Comparison of ENCODE assay signal across 24 mouse cellular contexts in genomic region chr4:45786674-45787073, GRCm38 (mm10). TPM values are rescaled to one million over a fixed set of nuclear protein-coding genes. Genes with fewer than 3 reads are reported as not detected.
DNase-seq lines count a peak whose midpoint lies in the region; ATAC-seq and TF ChIP-seq lines count a peak whose summit lies in the region.
"Had no signal": no experiment of that assay in that cellular context is flagged by ENCODE, and none has a peak within 500 bp of the region (broad histone marks: within the 10 kb centered on the region; RNA-seq: fewer than 3 reads in every experiment).

No protein-coding gene starts in this region.

- H3K27ac ChIP-seq in hindbrain, postnatal 0 days: no peak overlapping the region
- no peak overlapping the region for H3K27ac ChIP-seq in hindbrain, embryonic 14.5 days
- no peak overlapping the region for H3K27ac ChIP-seq in layer of hippocampus, adult 2 months
- H3K27ac ChIP-seq in ES-Bruce4 (ENCODE audit: insufficient read depth, low read length): no peak overlapping the region
- H3K27ac ChIP-seq: embryonic facial prominence, embryonic 15.5 days; heart, embryonic 15.5 days; hindbrain, embryonic 10.5 days; hindbrain, embryonic 15.5 days had no signal

- no peak overlapping the region for H3K9ac ChIP-seq in hindbrain, postnatal 0 days (replicated peaks; ENCODE audit: low read length)
- no peak overlapping the region for H3K9ac ChIP-seq in hindbrain, embryonic 14.5 days
- no peak overlapping the region for H3K9ac ChIP-seq in ES-Bruce4 (ENCODE audit: low read depth, poor library complexity, severe bottlenecking)
- H3K9ac ChIP-seq: embryonic facial prominence, embryonic 15.5 days; forebrain, embryonic 12.5 days; heart, embryonic 15.5 days; hindbrain, embryonic 15.5 days had no signal

- H3K4me2 ChIP-seq in hindbrain, postnatal 0 days (ENCODE audit: low read depth, low read length): no peak overlapping the region
- no peak overlapping the region for H3K4me2 ChIP-seq in hindbrain, embryonic 14.5 days (replicated peaks)
- H3K4me2 ChIP-seq: embryonic facial prominence, embryonic 15.5 days; forebrain, embryonic 12.5 days; heart, embryonic 11.5 days; heart, embryonic 15.5 days; hindbrain, embryonic 15.5 days had no signal

- TF ChIP-seq EP300 in ES-Bruce4 (IDR thresholded peaks at IDR 0.05; ENCODE audit: insufficient read depth, low read depth, low read length): no peak

- no peaks in the 10 kb centered on the region for H3K27me3 ChIP-seq in hindbrain, postnatal 0 days (ENCODE audit: insufficient read depth, low read length)
- H3K27me3 ChIP-seq in hindbrain, embryonic 14.5 days (ENCODE audit: control insufficient read depth, insufficient read depth, low read length): no peaks in the 10 kb centered on the region
- no peaks in the 10 kb centered on the region for H3K27me3 ChIP-seq in ES-Bruce4 (ENCODE audit: control insufficient read depth, insufficient read depth, low read length, poor library complexity, severe bottlenecking)
- H3K27me3 ChIP-seq: embryonic facial prominence, embryonic 15.5 days; hindbrain, embryonic 15.5 days had no signal

- WGBS in hindbrain, postnatal 0 days: 53% methylated on average over 4 of the region's 4 CpGs
- WGBS in hindbrain, embryonic 14.5 days: 60% methylated on average over 4 of the region's 4 CpGs

- no peaks in the 10 kb centered on the region for H3K9me3 ChIP-seq in hindbrain, postnatal 0 days (ENCODE audit: low read length)
- H3K9me3 ChIP-seq in hindbrain, embryonic 14.5 days (ENCODE audit: control insufficient read depth, low read length): no peaks in the 10 kb centered on the region
- no peaks in the 10 kb centered on the region for H3K9me3 ChIP-seq in ES-Bruce4 (replicated peaks; ENCODE audit: control insufficient read depth, insufficient read depth, low read length, poor library complexity, severe bottlenecking)
- H3K9me3 ChIP-seq: embryonic facial prominence, embryonic 15.5 days; forebrain, embryonic 12.5 days; G1E; heart, embryonic 15.5 days; hindbrain, embryonic 10.5 days; hindbrain, embryonic 15.5 days had no signal

- DNase-seq in hindbrain, postnatal 0 days (ENCODE audit: low spot score): peak; percentile 33
- DNase-seq in hindbrain, embryonic 14.5 days (ENCODE audit: low spot score): no peak
- no peak for DNase-seq in layer of hippocampus, adult 2 months (ENCODE audit: low spot score in 2 of 2)
- DNase-seq in layer of hippocampus, postnatal 25 days (ENCODE audit: extremely low spot score in 1 of 2, low spot score in 1 of 2): no peak
- peak; percentile 18 for DNase-seq in brain, embryonic 14.5 days (ENCODE audit: low read depth)
- DNase-seq in left cerebral cortex, postnatal 10 days (ENCODE audit: extremely low spot score in 1 of 2, low spot score in 2 of 2): no peak
- DNase-seq: adrenal gland, adult 8-10 months; adrenal gland, postnatal 36 days; cerebellum, adult 11 months; cerebellum, adult 8-10 months; embryo, embryonic 11 days; heart, adult 18-20 months had no signal

- H3K4me3 ChIP-seq in hindbrain, postnatal 0 days (ENCODE audit: low read length): no peak overlapping the region
- no peak overlapping the region for H3K4me3 ChIP-seq in hindbrain, embryonic 14.5 days (replicated peaks; ENCODE audit: low read length)
- no peak overlapping the region for H3K4me3 ChIP-seq in layer of hippocampus, adult 2 months
- no peak overlapping the region for H3K4me3 ChIP-seq in ES-Bruce4 (ENCODE audit: low read depth, low read length)
- H3K4me3 ChIP-seq: embryonic facial prominence, embryonic 15.5 days; forebrain, embryonic 12.5 days; heart, embryonic 15.5 days; hindbrain, embryonic 10.5 days; hindbrain, embryonic 15.5 days had no signal

- no peaks in the 10 kb centered on the region for H3K36me3 ChIP-seq in hindbrain, postnatal 0 days (ENCODE audit: insufficient read depth, low read length)
- no peaks in the 10 kb centered on the region for H3K36me3 ChIP-seq in hindbrain, embryonic 14.5 days (replicated peaks; ENCODE audit: control insufficient read depth, insufficient read depth)
- H3K36me3 ChIP-seq in ES-Bruce4 (ENCODE audit: control insufficient read depth, insufficient read depth, low read length, poor library complexity, severe bottlenecking): no peaks in the 10 kb centered on the region
- H3K36me3 ChIP-seq: embryonic facial prominence, embryonic 15.5 days; forebrain, embryonic 12.5 days; G1E; heart, embryonic 15.5 days; hindbrain, embryonic 10.5 days; hindbrain, embryonic 15.5 days had no signal

- TF ChIP-seq CTCF in hindbrain, postnatal 0 days (IDR thresholded peaks at IDR 0.05; ENCODE audit: low read depth): peak; percentile 50
- peak; percentile 35; the same call in 1 of the 2 replicates for TF ChIP-seq CTCF in layer of hippocampus, adult 2 months (conservative IDR thresholded peaks at IDR 0.05)
- peak; percentile 5 for TF ChIP-seq CTCF in ES-Bruce4 (IDR thresholded peaks at IDR 0.05; ENCODE audit: low read depth, low read length)
- TF ChIP-seq CTCF in brain, embryonic 14.5 days (IDR thresholded peaks at IDR 0.05; ENCODE audit: borderline replicate concordance, extremely low read depth, insufficient read depth, insufficient read length): peak; percentile 30; the same call in 1 of the 2 replicates

- no peak for TF ChIP-seq POLR2A in ES-Bruce4 (IDR thresholded peaks at IDR 0.05; ENCODE audit: insufficient read depth, low read length)
- TF ChIP-seq POLR2A in brain, embryonic 14.5 days (IDR thresholded peaks at IDR 0.05; ENCODE audit: borderline replicate concordance, extremely low read depth, insufficient read depth, insufficient read length, poor library complexity, severe bottlenecking): no peak

- intact Hi-C loops in left cerebral cortex, postnatal 10 days (cut with DNase I): no loop called here

- no peak for ATAC-seq in hindbrain, postnatal 0 days
- no peak for ATAC-seq in hindbrain, embryonic 14.5 days (ENCODE audit: low FRiP score)
- no peak for ATAC-seq in erythroblast, adult 5-6 weeks (replicated peaks; ENCODE audit: low FRiP score, poor library complexity, severe bottlenecking)

- H3K4me1 ChIP-seq in hindbrain, postnatal 0 days (ENCODE audit: insufficient read depth, low read length): no peaks in the 10 kb centered on the region
- H3K4me1 ChIP-seq in hindbrain, embryonic 14.5 days (replicated peaks; ENCODE audit: control insufficient read depth, insufficient read depth, low read length): peaks cover 6% of the 10 kb centered on the region; the same call in 1 of the 2 replicates
- H3K4me1 ChIP-seq in ES-Bruce4 (ENCODE audit: control insufficient read depth, insufficient read depth, low read length): no peaks in the 10 kb centered on the region
- H3K4me1 ChIP-seq: embryonic facial prominence, embryonic 15.5 days had no signal

RNA-seq across cellular contexts. Expression of gene Aldh1b1, which starts 12.1 kb away (rescaled TPM):
- total RNA-seq in hindbrain, postnatal 0 days (2014; rRNA removed): 23.0 and 24.4 TPM in 2 replicates
- 18.8 TPM in 2 replicates for polyA plus RNA-seq in hindbrain, postnatal 0 days (2015; fragmentation: Nextera tagmentation; extraction: Ambion mirVana)
- polyA plus RNA-seq in hindbrain, embryonic 14.5 days (2014; fragmentation: Nextera tagmentation; extraction: Ambion mirVana): 9.6 and 10.8 TPM in 2 replicates
- total RNA-seq in layer of hippocampus, adult 2 months (2021): 1 to 10 TPM; 8.7 to 9.7 TPM
- total RNA-seq in layer of hippocampus, postnatal 25 days (2021): 1 to 10 TPM; 9.2 to 9.9 TPM
- polyA plus RNA-seq in ES-Bruce4 (2011; ENCODE audit: insufficient read depth, insufficient read length, low read depth, missing spikeins): 9.3 and 15.9 TPM in 2 replicates
- polyA plus RNA-seq in brain, embryonic 14.5 days (2012; rRNA removed): 9.8 and 11.4 TPM in 2 replicates
- total RNA-seq in left cerebral cortex, postnatal 10 days (2021): 10 to 100 TPM; 17.7 to 18.3 TPM
- total RNA-seq in erythroblast, adult 5-6 weeks (2015; ENCODE audit: low replicate concordance): 1.3 TPM in 2 replicates
- total RNA-seq in erythroblast, adult 5-6 weeks (2017; ENCODE audit: low replicate concordance): 1.6 and 2.2 TPM in 2 replicates
- polyA plus RNA-seq: G1E had no signal

RNA-seq across cellular contexts. Expression of gene Igfbpl1, which starts 40.0 kb away (rescaled TPM):
- 86.1 and 103 TPM in 2 replicates for total RNA-seq in hindbrain, postnatal 0 days (2014; rRNA removed)
- 20.3 and 22.2 TPM in 2 replicates for polyA plus RNA-seq in hindbrain, postnatal 0 days (2015; fragmentation: Nextera tagmentation; extraction: Ambion mirVana)
- polyA plus RNA-seq in hindbrain, embryonic 14.5 days (2014; fragmentation: Nextera tagmentation; extraction: Ambion mirVana): 53.9 and 60.9 TPM in 2 replicates
- total RNA-seq in layer of hippocampus, adult 2 months (2021): 1 to 10 TPM; 3.2 to 5.2 TPM
- total RNA-seq in layer of hippocampus, postnatal 25 days (2021): 10 to 100 TPM; 12.5 to 14.5 TPM
- polyA plus RNA-seq in ES-Bruce4 (2011; ENCODE audit: insufficient read depth, insufficient read length, low read depth, missing spikeins): 2.3 and 4.1 TPM in 2 replicates
- polyA plus RNA-seq in brain, embryonic 14.5 days (2012; rRNA removed): 266 and 421 TPM in 2 replicates
- total RNA-seq in left cerebral cortex, postnatal 10 days (2021): 1 to 10 TPM; 2.6 to 2.9 TPM
- not detected in 2 replicates for total RNA-seq in erythroblast, adult 5-6 weeks (2015; ENCODE audit: low replicate concordance)
- not detected in 2 replicates for total RNA-seq in erythroblast, adult 5-6 weeks (2017; ENCODE audit: low replicate concordance)
- total RNA-seq: adrenal gland, postnatal 36 days; common myeloid progenitor, adult 5-6 weeks; gastrocnemius, adult 8-10 months; gastrocnemius, postnatal 4 days had no signal
- polyA plus RNA-seq: G1E had no signal

Comparison
In these comparisons a context has a peak if more than half of its experiments do, and no peak if none do; other contexts are left out.
1. DNase-seq: peak in hindbrain, postnatal 0 days (single experiment) and brain, embryonic 14.5 days (single experiment); none in hindbrain, embryonic 14.5 days (single experiment), layer of hippocampus, adult 2 months (0 of 2), layer of hippocampus, postnatal 25 days (0 of 2) and left cerebral cortex, postnatal 10 days (0 of 2).
2. Peak in every context shown above with its lines, with median percentiles within 50 percentile points of each other: CTCF ChIP-seq.